In the genomic region with DNA sequence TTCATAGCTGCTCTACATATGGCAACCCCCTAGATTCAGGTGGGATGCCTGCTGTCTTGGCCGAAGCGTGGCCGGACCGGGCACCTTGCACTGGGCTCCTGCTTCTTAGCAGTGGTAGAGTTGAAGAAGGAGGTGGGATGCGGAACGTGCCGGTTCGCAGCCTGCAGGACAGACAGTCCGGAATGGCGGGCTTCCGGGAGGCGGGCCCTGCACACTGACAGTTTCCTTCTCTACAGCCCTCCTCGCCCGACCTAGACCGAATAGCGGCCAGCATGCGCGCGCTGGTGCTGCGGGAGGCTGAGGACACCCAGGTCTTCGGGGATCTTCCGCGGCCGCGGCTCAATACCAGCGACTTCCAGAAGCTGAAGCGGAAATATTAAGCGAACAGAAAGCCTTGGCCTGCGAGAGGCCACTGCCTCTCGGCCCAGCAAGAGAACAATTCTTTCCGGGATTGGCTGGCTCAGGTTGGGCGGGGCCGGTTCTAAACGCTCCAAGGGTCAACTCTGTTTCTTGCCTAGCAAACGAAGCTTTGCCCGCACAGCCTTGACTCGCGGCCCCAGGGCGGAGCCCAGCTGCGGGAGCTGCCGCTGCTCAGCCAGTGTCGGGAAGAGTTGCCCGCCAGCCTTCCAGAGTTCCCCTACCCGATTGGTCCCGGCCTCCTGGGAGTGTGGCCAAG, we compare ENCODE assay signal across 8 mouse cellular contexts. TPM values are rescaled to one million over a fixed set of nuclear protein-coding genes. Genes with fewer than 3 reads are reported as not detected.
A peak's percentile ranks its signal among the peaks of the same experiment; 100 is the strongest.
DNase-seq lines count a peak whose midpoint lies in the region; ATAC-seq and TF ChIP-seq lines count a peak whose summit lies in the region.

No protein-coding gene starts in this region.

- peak; percentile 10; the same call in 1 of the 2 replicates for ATAC-seq in forebrain, embryonic 16.5 days

- no peaks in the 10 kb centered on the region for H3K9me3 ChIP-seq in forebrain, embryonic 16.5 days (ENCODE audit: control insufficient read depth, low read length)
- H3K9me3 ChIP-seq in hindbrain, embryonic 10.5 days, result no peaks in the 10 kb centered on the region

- peak; percentile 91 for DNase-seq in Muller cell, postnatal 12 days (ENCODE audit: inconsistent ontology term)
- peak; percentile 83 to 87 for DNase-seq in cerebellum, adult 2 months
- DNase-seq in hindbrain, embryonic 10.5 days (ENCODE audit: low spot score), result peak; percentile 84
- peak; percentile 76 to 78 for DNase-seq in layer of hippocampus, postnatal 14 days (ENCODE audit: low spot score in 2 of 2)
- DNase-seq in lung, postnatal 4 days, result peak; percentile 90 to 95
- DNase-seq in retina, adult 2 months (ENCODE audit: low read depth, low spot score), result peak; percentile 37
- DNase-seq in thymus, postnatal 25 days, result peak; percentile 87

- under 1% methylated on average over 45 of the region's 45 CpGs for WGBS in cerebellum, adult 2 months
- 4% methylated on average over 45 of the region's 45 CpGs for WGBS in forebrain, embryonic 16.5 days
- 1% methylated on average over 45 of the region's 45 CpGs for WGBS in hindbrain, embryonic 10.5 days

- no peaks in the 10 kb centered on the region for H3K27me3 ChIP-seq in cerebellum, adult 2 months (ENCODE audit: control insufficient read depth, insufficient read depth, low read length)
- no peaks in the 10 kb centered on the region for H3K27me3 ChIP-seq in forebrain, embryonic 16.5 days (replicated peaks; ENCODE audit: control insufficient read depth, insufficient read depth, low read length)
- H3K27me3 ChIP-seq in hindbrain, embryonic 10.5 days (ENCODE audit: insufficient read depth, poor library complexity, severe bottlenecking), result no peaks in the 10 kb centered on the region

- peaks cover 9% of the 10 kb centered on the region for H3K4me1 ChIP-seq in cerebellum, adult 2 months (ENCODE audit: control insufficient read depth, insufficient read depth, low read length)
- H3K4me1 ChIP-seq in forebrain, embryonic 16.5 days (replicated peaks; ENCODE audit: control insufficient read depth, insufficient read depth, low read length), result peaks cover 47% of the 10 kb centered on the region
- H3K4me1 ChIP-seq in hindbrain, embryonic 10.5 days (replicated peaks), result peaks cover 85% of the 10 kb centered on the region

- peak overlapping the region; percentile 69 for H3K4me3 ChIP-seq in cerebellum, adult 2 months (replicated peaks; ENCODE audit: insufficient read depth, low read depth, low read length)
- H3K4me3 ChIP-seq in forebrain, embryonic 16.5 days (replicated peaks; ENCODE audit: low read length), result peak overlapping the region; percentile 50
- peak overlapping the region; percentile 58 for H3K4me3 ChIP-seq in hindbrain, embryonic 10.5 days

- H3K36me3 ChIP-seq in forebrain, embryonic 16.5 days (ENCODE audit: control insufficient read depth, insufficient read depth), result peaks cover 4% of the 10 kb centered on the region; the same call in 1 of the 2 replicates
- H3K36me3 ChIP-seq in hindbrain, embryonic 10.5 days, result peaks cover 31% of the 10 kb centered on the region

- TF ChIP-seq CTCF in cerebellum, adult 2 months (IDR thresholded peaks at IDR 0.05; ENCODE audit: borderline replicate concordance, insufficient read depth, low read depth, low read length), result no peak

- H3K9ac ChIP-seq in forebrain, embryonic 16.5 days (replicated peaks; ENCODE audit: low read depth, low read length), result peak overlapping the region; percentile 69

- H3K27ac ChIP-seq in cerebellum, adult 2 months (ENCODE audit: insufficient read depth, low read length), result peak overlapping the region; percentile 93
- H3K27ac ChIP-seq in forebrain, embryonic 16.5 days (ENCODE audit: low read length), result peak overlapping the region; percentile 89
- peak overlapping the region; percentile 87 for H3K27ac ChIP-seq in hindbrain, embryonic 10.5 days

- peak overlapping the region; percentile 78 for H3K4me2 ChIP-seq in forebrain, embryonic 16.5 days (ENCODE audit: low read length)

- peak; percentile 79 for TF ChIP-seq POLR2A in cerebellum, adult 2 months (IDR thresholded peaks at IDR 0.05; ENCODE audit: borderline replicate concordance, insufficient read depth, low read length)

RNA-seq across cellular contexts. Expression of a gene that starts 2.4 kb away (rescaled TPM):
- 38.3 and 46.7 TPM in 2 replicates for polyA plus RNA-seq in cerebellum, adult 2 months (2012; rRNA removed)
- 29.4 and 32.6 TPM in 2 replicates for polyA plus RNA-seq in forebrain, embryonic 16.5 days (2015; fragmentation: Nextera tagmentation; extraction: Ambion mirVana)
- 36.3 and 40.2 TPM in 2 replicates for polyA plus RNA-seq in hindbrain, embryonic 10.5 days (2016; fragmentation: Nextera tagmentation; extraction: Ambion mirVana)
- total RNA-seq in layer of hippocampus, postnatal 14 days (2021), result 10 to 100 TPM; 32.3 to 33.3 TPM

RNA-seq across cellular contexts. Expression of a gene that starts 5.6 kb away (rescaled TPM):
- 119 and 123 TPM in 2 replicates for polyA plus RNA-seq in cerebellum, adult 2 months (2012; rRNA removed)
- 121 and 122 TPM in 2 replicates for polyA plus RNA-seq in forebrain, embryonic 16.5 days (2015; fragmentation: Nextera tagmentation; extraction: Ambion mirVana)
- 77.1 and 91.1 TPM in 2 replicates for polyA plus RNA-seq in hindbrain, embryonic 10.5 days (2016; fragmentation: Nextera tagmentation; extraction: Ambion mirVana)
- total RNA-seq in layer of hippocampus, postnatal 14 days (2021), result 10 to 100 TPM; 46.2 to 54.2 TPM

RNA-seq across cellular contexts. Expression of a gene that starts 5.7 kb away (rescaled TPM):
- polyA plus RNA-seq in cerebellum, adult 2 months (2012; rRNA removed), result 78.3 and 83.6 TPM in 2 replicates
- 103 and 110 TPM in 2 replicates for polyA plus RNA-seq in forebrain, embryonic 16.5 days (2015; fragmentation: Nextera tagmentation; extraction: Ambion mirVana)
- 81.7 and 93.3 TPM in 2 replicates for polyA plus RNA-seq in hindbrain, embryonic 10.5 days (2016; fragmentation: Nextera tagmentation; extraction: Ambion mirVana)
- total RNA-seq in layer of hippocampus, postnatal 14 days (2021), result 10 to 100 TPM; 81.6 to 89.7 TPM

RNA-seq across cellular contexts. Expression of a gene that starts 15.1 kb away (rescaled TPM):
- polyA plus RNA-seq in cerebellum, adult 2 months (2012; rRNA removed), result 355 and 364 TPM in 2 replicates
- polyA plus RNA-seq in forebrain, embryonic 16.5 days (2015; fragmentation: Nextera tagmentation; extraction: Ambion mirVana), result 551 and 582 TPM in 2 replicates
- 478 and 579 TPM in 2 replicates for polyA plus RNA-seq in hindbrain, embryonic 10.5 days (2016; fragmentation: Nextera tagmentation; extraction: Ambion mirVana)
- total RNA-seq in layer of hippocampus, postnatal 14 days (2021), result 100 to 1,000 TPM; 272 to 295 TPM

RNA-seq across cellular contexts. Expression of a gene that starts 38.0 kb away (rescaled TPM):
- polyA plus RNA-seq in cerebellum, adult 2 months (2012; rRNA removed), result 105 and 117 TPM in 2 replicates
- polyA plus RNA-seq in forebrain, embryonic 16.5 days (2015; fragmentation: Nextera tagmentation; extraction: Ambion mirVana), result 158 and 166 TPM in 2 replicates
- 187 and 223 TPM in 2 replicates for polyA plus RNA-seq in hindbrain, embryonic 10.5 days (2016; fragmentation: Nextera tagmentation; extraction: Ambion mirVana)
- total RNA-seq in layer of hippocampus, postnatal 14 days (2021), result 100 to 1,000 TPM; 106 to 111 TPM

Comparison
In these comparisons a context has a peak if more than half of its experiments do, and no peak if none do; other contexts are left out.
1. Peak in every context shown above with its lines: DNase-seq, ATAC-seq, H3K4me3 ChIP-seq and H3K27ac ChIP-seq.
2. DNase-seq: peak in every context shown above with its lines; median percentile 92 in lung, postnatal 4 days; 91 in Muller cell, postnatal 12 days; 87 in thymus, postnatal 25 days; 85 in cerebellum, adult 2 months; 84 in hindbrain, embryonic 10.5 days; 77 in layer of hippocampus, postnatal 14 days; 37 in retina, adult 2 months.